Mouse (Mus musculus): ENCODE measurements around the gene Trim23.
"Not testable (repeated sequence)": the region's sequence is repeated elsewhere in the genome, so short reads cannot be mapped to it uniquely, and the experiment has no call there.

Gene Trim23

DNA sequence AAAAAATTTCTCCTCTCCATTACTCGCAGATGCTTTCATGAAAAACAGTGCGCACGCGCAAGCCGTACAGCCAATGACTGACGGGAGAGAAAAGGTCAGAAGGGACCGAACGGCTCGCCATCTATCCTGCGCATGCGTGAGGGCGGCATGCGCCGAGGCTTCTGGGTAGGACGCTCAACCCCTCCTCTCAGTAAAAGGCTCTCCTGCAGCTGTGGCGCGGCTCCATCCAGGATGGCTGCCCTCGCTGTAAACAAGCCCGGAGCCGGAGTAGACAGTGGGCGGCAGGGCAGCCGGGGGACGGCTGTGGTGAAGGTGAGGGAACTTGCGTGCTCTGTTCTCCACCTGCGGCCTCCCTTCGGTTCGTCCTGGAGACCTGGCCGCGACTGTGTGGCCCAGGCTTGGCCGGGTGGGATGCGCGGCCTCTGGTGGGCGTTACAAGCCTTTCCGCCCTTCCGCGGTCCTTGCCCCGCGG, at the start of gene Trim23:
TSS of gene Trim23 (plus strand) at position 148 of the 472 bp plus-strand sequence.
- peak; percentile 92 to 93 for DNase-seq (ENCODE audit: low read depth in 2 of 2, low spot score in 2 of 2)

DNA sequence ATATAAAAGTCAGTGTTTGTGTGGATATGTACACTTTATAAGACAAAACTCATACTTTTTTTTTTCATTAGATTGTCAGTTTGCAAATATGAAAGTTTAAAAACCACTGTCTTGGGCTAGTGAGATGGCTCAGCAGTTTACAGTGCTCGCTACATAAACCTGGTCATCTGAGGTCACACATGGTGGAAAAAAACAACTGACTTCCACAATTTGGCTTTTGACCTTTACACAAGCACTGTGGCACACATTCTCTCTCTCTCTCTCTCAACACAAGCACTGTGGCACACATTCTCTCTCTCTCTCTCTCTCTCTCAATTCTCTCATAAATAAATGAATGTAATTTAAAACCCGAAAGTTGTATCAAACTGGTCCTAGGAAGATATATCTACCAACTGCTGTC, 46.0 kb upstream of the Trim23 start:
- no peak for DNase-seq (ENCODE audit: low read depth in 2 of 2, low spot score in 2 of 2)

GRCm38 (mm10) chr13:104134510-104135085, 44.0 kb upstream of the Trim23 start:
- no peak for DNase-seq (ENCODE audit: low read depth in 2 of 2, low spot score in 2 of 2)

DNA sequence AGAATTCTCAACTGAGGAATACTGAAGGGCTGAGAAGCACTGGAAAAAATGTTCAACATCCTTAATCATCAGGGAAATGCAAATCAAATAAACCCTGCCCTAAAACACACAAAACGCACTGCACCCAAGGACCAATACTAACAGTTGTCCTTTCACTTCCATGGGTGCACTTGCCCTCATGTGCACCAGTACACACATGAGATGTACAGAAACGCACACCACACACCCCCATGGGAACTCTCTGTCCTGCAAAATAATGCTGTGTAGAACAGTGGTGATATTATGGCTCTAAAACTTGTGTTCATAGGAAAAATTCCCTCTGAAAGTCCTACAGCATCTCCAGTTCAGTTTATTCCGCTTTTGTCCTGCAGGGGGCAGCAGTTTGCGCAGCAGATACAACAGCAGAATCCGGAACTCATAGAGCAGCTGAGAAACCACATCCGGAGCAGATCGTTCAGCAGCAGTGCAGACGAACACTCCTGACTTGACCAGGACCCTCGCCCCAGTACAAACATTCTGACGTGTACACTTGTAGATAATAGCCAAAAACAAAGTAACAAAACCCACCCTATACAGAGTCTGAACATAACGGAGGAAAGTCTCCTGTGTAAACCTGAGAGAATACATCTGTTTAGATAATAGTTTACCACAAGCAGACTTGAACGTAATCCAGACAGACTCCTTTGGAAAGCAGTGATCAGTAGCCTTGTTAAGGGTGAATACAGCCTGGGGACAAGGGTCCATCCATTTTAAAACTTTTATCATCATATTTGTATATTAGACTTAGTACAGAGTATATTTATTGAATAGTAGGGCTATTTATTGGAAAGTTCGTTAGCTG, 39.0 kb upstream of the Trim23 start:
- DNase-seq (ENCODE audit: low read depth in 2 of 2, low spot score in 2 of 2): peak; percentile 75 to 87

GRCm38 (mm10) chr13:104144871-104145270, 33.7 kb upstream of the Trim23 start:
- no peak for DNase-seq (ENCODE audit: low read depth in 2 of 2, low spot score in 2 of 2)

DNA sequence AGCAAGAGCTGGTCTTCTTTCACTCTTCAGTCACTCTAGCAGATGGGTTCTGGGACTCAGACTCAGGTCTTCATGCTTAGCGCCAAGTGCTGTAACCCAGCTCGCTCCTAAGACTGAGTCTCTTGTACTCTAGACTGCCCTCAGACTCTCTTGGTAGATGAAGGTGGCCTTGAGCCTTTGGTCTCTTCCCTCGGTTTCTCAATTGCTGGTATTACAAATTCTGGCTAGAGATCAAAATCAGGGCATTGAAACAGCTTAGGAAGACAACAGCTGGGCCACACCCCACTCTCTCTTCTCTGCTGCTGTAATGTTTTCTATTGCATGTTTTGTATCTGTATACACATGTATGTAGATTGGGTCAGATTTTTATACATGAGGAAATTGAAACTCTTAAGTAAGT, 33.0 kb upstream of the Trim23 start:
- no peak for DNase-seq (ENCODE audit: low read depth in 2 of 2, low spot score in 2 of 2)

- DNase-seq (ENCODE audit: low read depth in 2 of 2, low spot score in 2 of 2): no peak
Measured at GRCm38 (mm10) chr13:104154180-104154579, 24.4 kb upstream of the Trim23 start.

- no peak for DNase-seq (ENCODE audit: low read depth in 2 of 2, low spot score in 2 of 2)
Measured at GRCm38 (mm10) chr13:104155106-104155505, 23.5 kb upstream of the Trim23 start.

DNA sequence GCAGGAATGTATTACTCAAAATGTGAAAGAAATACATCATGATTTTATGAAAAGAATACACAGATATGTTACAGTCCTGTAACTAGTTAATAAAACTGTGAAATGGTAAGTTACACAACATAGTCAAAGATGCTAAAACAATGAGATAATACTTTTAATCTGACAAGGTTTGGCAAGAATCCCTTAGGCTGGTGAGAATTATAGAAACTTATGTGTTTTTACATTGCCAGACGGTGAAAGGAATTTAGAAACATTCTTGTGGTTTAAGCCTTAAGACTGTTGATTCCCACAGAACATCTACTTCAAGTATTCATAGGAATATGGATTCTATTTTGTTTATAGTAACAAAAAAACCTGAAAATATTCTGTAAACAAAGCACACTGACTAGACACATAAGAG, 22.9 kb upstream of the Trim23 start:
- DNase-seq (ENCODE audit: low read depth in 2 of 2, low spot score in 2 of 2): no peak

DNA sequence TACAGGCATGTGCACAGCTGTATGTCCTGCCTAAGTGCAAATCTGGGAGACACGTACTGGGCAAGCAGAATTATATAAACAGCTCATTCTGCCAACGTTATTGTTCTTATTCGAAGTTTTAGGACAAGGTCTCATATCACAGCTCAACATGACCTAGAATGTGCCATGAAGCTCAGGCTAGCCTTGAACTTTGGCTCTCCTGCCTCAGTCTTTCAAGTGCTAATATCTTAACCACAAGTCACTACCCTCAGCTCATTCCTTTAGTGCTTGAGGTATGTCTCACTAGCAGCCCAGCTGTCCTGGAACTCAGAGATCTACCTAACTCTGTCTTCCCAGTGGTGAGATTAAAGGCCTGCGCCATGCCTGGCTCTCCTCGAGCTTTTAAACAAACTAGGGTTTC, 6.9 kb upstream of the Trim23 start:
- DNase-seq (ENCODE audit: low read depth in 2 of 2, low spot score in 2 of 2): no peak

DNA sequence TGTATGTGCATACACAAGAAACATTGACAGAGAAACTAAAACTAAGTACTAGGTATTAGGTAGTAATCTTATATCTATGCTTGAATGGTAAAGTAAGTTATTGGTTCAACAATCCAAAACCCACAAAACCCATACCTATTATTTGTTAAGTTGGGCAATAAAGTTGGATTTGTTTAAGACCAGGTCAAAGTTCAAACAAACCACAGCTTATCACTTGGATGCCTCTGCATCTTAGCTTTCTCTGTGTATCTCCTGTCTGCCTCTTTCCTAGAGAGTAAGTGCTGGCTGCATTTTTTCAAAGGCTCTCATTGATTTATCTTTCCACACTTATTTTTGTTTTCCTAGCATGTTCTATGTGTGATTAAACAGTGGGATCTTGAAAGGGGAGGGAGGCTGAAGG, 6.1 kb upstream of the Trim23 start:
- no peak for DNase-seq (ENCODE audit: low read depth in 2 of 2, low spot score in 2 of 2)

- no peak for DNase-seq (ENCODE audit: low read depth in 2 of 2, low spot score in 2 of 2)
Measured at GRCm38 (mm10) chr13:104176874-104177273, 1.7 kb upstream of the Trim23 start.

DNA sequence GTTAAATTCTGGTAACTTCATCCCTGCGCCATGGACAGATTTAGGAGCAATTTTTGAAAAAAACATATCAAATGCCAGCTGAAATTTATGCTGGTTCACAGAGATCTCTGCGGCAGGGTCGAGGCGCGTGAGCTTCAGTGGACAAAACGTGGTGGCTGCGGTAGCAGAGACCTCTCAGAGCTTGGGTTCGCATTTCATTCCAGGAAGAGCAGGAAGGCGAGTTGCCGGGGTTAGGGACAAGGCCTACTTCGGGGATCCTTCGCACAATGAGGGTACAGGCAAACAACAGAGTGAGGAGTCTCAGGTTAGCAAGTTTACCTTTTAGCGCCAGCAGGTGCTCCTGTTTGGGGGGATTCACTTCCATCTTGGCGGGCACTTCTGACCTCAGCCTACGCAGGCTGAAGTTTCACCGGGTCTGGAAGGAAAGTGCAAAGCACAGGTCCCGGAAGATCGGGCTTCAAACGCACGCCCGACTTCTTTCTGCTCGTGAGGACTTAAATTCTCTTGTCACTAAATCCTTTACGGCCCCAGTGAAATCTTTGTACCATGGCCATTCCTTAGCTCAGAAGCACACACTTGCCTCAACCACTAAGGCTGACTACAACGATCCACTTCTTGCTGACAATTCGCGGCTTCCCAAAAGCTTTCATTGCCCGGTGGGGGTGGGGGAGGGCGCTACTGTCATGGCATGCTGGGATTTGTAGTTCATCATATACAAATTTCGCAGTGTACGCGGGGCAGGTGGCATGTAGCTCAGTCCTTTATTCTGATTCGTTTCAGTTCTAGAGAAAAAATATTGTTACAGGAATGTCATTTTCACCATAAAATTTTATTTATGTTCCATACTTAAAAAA, 574 bp upstream of the Trim23 start, which contains the start of gene Trappc13:
TSS of gene Trappc13 (minus strand) at position 674 of the 854 bp plus-strand sequence.
- no peak for DNase-seq (ENCODE audit: low read depth in 2 of 2, low spot score in 2 of 2)

- no peak for DNase-seq (ENCODE audit: low read depth in 2 of 2, low spot score in 2 of 2)
Measured at GRCm38 (mm10) chr13:104179176-104179888, 735 bp downstream of the Trim23 start.

- no peak for DNase-seq (ENCODE audit: low read depth in 2 of 2, low spot score in 2 of 2)
Measured at GRCm38 (mm10) chr13:104187357-104187756, 8.8 kb downstream of the Trim23 start.

DNA sequence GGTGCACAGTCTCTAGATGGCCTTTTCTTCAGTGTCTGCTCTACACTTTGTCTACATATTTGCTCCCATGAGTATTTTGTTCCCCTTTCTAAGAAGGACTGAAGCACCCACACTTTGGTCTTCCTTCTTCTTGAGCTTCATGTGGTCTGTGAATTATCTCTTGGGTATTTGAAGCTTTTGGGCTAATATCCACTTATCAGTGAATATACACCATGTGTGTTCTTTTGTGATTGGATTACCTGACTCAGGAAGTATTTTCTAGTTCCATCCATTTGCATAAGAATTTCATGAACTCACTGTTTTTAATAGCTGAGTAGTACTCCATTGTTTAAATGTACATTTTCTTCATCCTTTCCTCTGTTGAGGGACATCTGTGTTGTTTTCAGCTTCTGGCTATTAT, 17.3 kb downstream of the Trim23 start:
- not testable (repeated sequence) for DNase-seq (ENCODE audit: low read depth in 2 of 2, low spot score in 2 of 2)

DNA sequence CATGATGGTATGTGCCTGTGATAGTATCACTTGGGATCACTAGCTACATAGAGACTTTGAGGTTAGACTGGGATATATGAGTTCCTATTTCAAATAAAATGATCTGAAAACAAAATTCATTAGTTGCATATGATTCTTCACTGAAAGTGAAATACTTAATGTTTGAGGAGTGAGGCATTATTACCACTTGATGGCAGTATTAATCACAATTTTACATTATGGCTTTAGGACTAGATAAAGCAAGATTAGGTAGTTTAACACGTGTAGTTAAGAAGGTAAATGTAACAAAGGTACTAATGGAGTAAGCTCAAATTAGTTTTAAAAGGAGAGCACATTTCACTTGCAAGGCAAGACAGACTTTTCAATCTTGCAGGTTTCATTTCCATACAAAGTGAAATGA, 25.7 kb downstream of the Trim23 start:
- DNase-seq (ENCODE audit: low read depth in 2 of 2, low spot score in 2 of 2): no peak

DNA sequence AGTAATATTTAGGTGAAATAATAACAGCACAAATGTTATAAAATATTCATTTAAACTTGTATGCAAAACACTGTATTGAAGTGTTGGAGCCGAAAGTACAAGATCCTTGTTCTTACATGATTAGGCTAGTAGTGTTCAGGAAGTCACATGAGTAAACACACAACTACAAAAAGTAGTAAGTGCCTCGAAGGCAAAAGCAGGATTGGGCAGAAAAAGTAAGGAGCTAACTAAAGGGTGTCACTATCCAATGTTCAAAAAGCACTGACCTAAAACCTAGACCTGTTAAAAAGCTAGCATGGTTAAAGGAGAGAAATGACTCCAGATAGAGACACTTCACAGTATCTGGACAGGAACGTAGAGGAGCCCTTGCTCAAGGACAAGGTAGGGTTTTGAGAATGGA, 48.9 kb downstream of the Trim23 start:
- no peak for DNase-seq (ENCODE audit: low read depth in 2 of 2, low spot score in 2 of 2)

GRCm38 (mm10) chr13:104228384-104229066, 49.9 kb downstream of the Trim23 start, which contains the start of the genes Cenpk and Ppwd1:
Gene Cenpk (plus strand): TSS chr13:104228611.
Gene Ppwd1 (minus strand): TSS chr13:104228843.
- peak; percentile 95 to 96 for DNase-seq (ENCODE audit: low read depth in 2 of 2, low spot score in 2 of 2)

DNA sequence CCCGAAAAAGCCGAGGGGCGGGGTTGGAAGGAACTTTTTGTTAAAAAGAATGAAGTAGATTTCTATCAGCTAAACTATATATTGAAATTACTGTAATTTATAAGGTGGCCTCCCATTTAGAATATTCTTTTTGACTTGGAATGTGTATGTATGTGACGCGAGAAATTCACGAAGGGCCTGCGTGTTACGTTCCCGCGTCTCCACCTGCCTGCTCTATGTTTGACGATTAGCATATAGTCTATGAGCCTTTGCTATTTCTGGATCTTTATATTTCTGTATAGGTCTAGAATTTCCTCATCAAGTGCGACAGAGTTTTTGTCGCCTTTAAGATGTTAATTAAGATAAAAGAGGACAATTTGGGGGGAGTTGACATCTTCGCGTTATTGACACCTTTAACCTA, 50.6 kb downstream of the Trim23 start:
- DNase-seq (ENCODE audit: low read depth in 2 of 2, low spot score in 2 of 2): no peak
